ENCODE assay signal across 8 mouse cellular contexts in the genomic region with DNA sequence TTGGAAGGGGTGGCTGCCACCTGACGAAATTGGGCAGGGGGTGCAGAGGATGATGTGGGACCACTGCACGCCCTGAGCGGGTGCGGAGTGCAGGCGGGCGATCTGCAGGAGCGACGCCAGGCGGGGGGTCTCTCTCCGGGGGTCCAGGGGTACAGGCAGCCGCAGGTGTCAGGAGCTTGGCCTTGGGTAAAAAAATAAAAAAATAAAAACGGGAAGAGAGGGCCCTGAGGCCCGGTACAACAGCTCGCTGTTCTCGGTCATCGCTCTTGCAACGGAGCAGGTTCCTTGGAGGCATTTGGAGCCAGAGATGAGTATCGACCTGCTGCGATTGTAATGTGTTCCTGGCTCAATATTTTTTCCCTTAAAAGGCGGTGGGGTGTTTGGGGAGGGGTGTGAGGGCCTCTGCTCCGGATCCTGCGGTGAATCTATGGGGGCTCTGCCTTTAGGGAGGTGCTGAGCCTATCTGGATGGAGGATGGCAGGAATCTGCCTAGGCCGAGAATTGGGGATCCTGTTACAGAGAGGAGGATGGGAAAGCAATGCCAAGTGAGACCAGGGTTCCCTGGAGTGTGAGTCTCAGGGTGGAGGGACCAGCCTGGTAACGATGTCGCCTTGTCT. TPM values are rescaled to one million over a fixed set of nuclear protein-coding genes. Genes with fewer than 3 reads are reported as not detected.
A peak's percentile ranks its signal among the peaks of the same experiment; 100 is the strongest.
DNase-seq lines count a peak whose midpoint lies in the region; ATAC-seq and TF ChIP-seq lines count a peak whose summit lies in the region.

No protein-coding gene starts in this region.

- TF ChIP-seq CTCF in liver, adult 2 months (IDR thresholded peaks at IDR 0.05; ENCODE audit: low read depth, low read length): no peak

- no peaks in the 10 kb centered on the region for H3K27me3 ChIP-seq in liver, adult 2 months (ENCODE audit: control insufficient read depth, insufficient read depth, low read length)
- H3K27me3 ChIP-seq in forebrain, embryonic 13.5 days: peaks cover 19% of the 10 kb centered on the region
- H3K27me3 ChIP-seq in neural tube, embryonic 13.5 days: peaks cover 19% of the 10 kb centered on the region

- 0 out of 2 replicates have a peak, but pooled peaks cover 2% of the 10 kb centered on the region for H3K4me1 ChIP-seq in liver, adult 2 months (ENCODE audit: control insufficient read depth, insufficient read depth, low read length)
- peaks cover 22% of the 10 kb centered on the region for H3K4me1 ChIP-seq in forebrain, embryonic 13.5 days
- peaks cover 26% of the 10 kb centered on the region for H3K4me1 ChIP-seq in neural tube, embryonic 13.5 days (replicated peaks)

- WGBS in liver, adult 2 months: 14% methylated on average over 25 of the region's 25 CpGs
- 3% methylated on average over 25 of the region's 25 CpGs for WGBS in forebrain, embryonic 13.5 days
- 3% methylated on average over 25 of the region's 25 CpGs for WGBS in neural tube, embryonic 13.5 days

- no peaks in the 10 kb centered on the region for H3K9me3 ChIP-seq in forebrain, embryonic 13.5 days (replicated peaks)
- H3K9me3 ChIP-seq in neural tube, embryonic 13.5 days: no peaks in the 10 kb centered on the region

- H3K9ac ChIP-seq in liver, adult 2 months (ENCODE audit: low read depth, low read length): no peak overlapping the region
- H3K9ac ChIP-seq in forebrain, embryonic 13.5 days: peak overlapping the region; percentile 81
- H3K9ac ChIP-seq in neural tube, embryonic 13.5 days: peak overlapping the region; percentile 88

- ATAC-seq in forebrain, embryonic 13.5 days: no peak; the same call in 1 of the 2 replicates
- ATAC-seq in neural tube, embryonic 13.5 days (ENCODE audit: low read depth): no peak

- H3K36me3 ChIP-seq in liver, adult 2 months (ENCODE audit: control insufficient read depth, insufficient read depth, low read length): no peaks in the 10 kb centered on the region
- no peaks in the 10 kb centered on the region for H3K36me3 ChIP-seq in forebrain, embryonic 13.5 days (ENCODE audit: poor library complexity, severe bottlenecking)
- H3K36me3 ChIP-seq in neural tube, embryonic 13.5 days: no peaks in the 10 kb centered on the region

- H3K4me2 ChIP-seq in forebrain, embryonic 13.5 days: peak overlapping the region; percentile 75
- H3K4me2 ChIP-seq in neural tube, embryonic 13.5 days: peak overlapping the region; percentile 89

- intact Hi-C loops in left cerebral cortex, postnatal 4 days (cut with DNase I): no loop called here

- no peaks in the 10 kb centered on the region for H3K79me2 ChIP-seq in liver, adult 2 months (ENCODE audit: control insufficient read depth, insufficient read depth, low read length)

- no peak for DNase-seq in liver, adult 2 months (ENCODE audit: extremely low read depth, low read depth, low spot score)
- DNase-seq in liver: no peak
- DNase-seq in cerebellum, adult 8-10 months: peak; percentile 54
- DNase-seq in left cerebral cortex, postnatal 4 days: peak; percentile 48
- DNase-seq in adrenal gland, adult 2 months: no peak
- no peak for DNase-seq in adrenal gland, postnatal 10 days

- no peak overlapping the region for H3K27ac ChIP-seq in liver, adult 2 months (replicated peaks; ENCODE audit: insufficient read depth, low read depth, low read length)
- no peak overlapping the region for H3K27ac ChIP-seq in forebrain, embryonic 13.5 days
- peak overlapping the region; percentile 72 for H3K27ac ChIP-seq in neural tube, embryonic 13.5 days (replicated peaks)

- peak overlapping the region; percentile 58; the same call in 1 of the 2 replicates for H3K4me3 ChIP-seq in liver, adult 2 months (ENCODE audit: insufficient read depth, low read depth, low read length)
- H3K4me3 ChIP-seq in forebrain, embryonic 13.5 days: peak overlapping the region; percentile 69
- peak overlapping the region; percentile 60 for H3K4me3 ChIP-seq in neural tube, embryonic 13.5 days

- TF ChIP-seq POLR2A in liver, adult 2 months (IDR thresholded peaks at IDR 0.05; ENCODE audit: extremely low read depth, insufficient read depth, low read length): no peak

RNA-seq across cellular contexts. Expression of a gene that starts 0.8 kb away (rescaled TPM):
- total RNA-seq in liver, adult 2 months (2014; rRNA removed): 0.07 and 0.09 TPM in 2 replicates
- polyA plus RNA-seq in liver, adult 2 months (2012; rRNA removed): 0.14 TPM in 1 of 2 replicates, not detected in the other
- 18.3 and 20.9 TPM in 2 replicates for polyA plus RNA-seq in forebrain, embryonic 13.5 days (2015; fragmentation: Nextera tagmentation; extraction: Ambion mirVana)
- total RNA-seq in left cerebral cortex, postnatal 4 days (2021): 100 to 1,000 TPM; 134 to 150 TPM
- polyA plus RNA-seq in neural tube, embryonic 13.5 days (2015; fragmentation: Nextera tagmentation; extraction: Ambion mirVana): 46.1 and 51.9 TPM in 2 replicates
- total RNA-seq in adrenal gland, adult 2 months (2021): 1 to 10 TPM; 2.3 to 8.2 TPM
- 2.4 and 7.4 TPM in 2 replicates for polyA plus RNA-seq in adrenal gland, adult 2 months (2012; rRNA removed)
- total RNA-seq in adrenal gland, postnatal 10 days (2021): 1 to 10 TPM; 2.0 to 4.8 TPM

Comparison
In these comparisons a context has a peak if more than half of its experiments do, and no peak if none do; other contexts are left out.
1. DNase-seq: peak in cerebellum, adult 8-10 months (single experiment) and left cerebral cortex, postnatal 4 days (single experiment); none in liver, adult 2 months (single experiment), liver (single experiment), adrenal gland, adult 2 months (single experiment) and adrenal gland, postnatal 10 days (single experiment).
2. RNA of a gene that starts 0.8 kb away (total RNA-seq): 134 to 150 TPM in left cerebral cortex, postnatal 4 days; 2.3 to 8.2 TPM in adrenal gland, adult 2 months, 2.0 to 4.8 TPM in adrenal gland, postnatal 10 days and 0.07 to 0.09 TPM in liver, adult 2 months; every median in the first group is over 10 times any median in the second.
3. Peak in every context shown above with its lines, with median percentiles within 50 percentile points of each other: H3K4me3 ChIP-seq.